Mouse (Mus musculus) ES-Bruce4 (cell line): ENCODE data around the gene Afmid. TPM values are rescaled to one million over a fixed set of nuclear protein-coding genes. Genes with fewer than 3 reads are reported as not detected.

Experiments used
- H3K27ac ChIP-seq: 2 replicates; pipeline ENCODE4 v1.5.1; 2012; ENCODE audit warnings: low read length, inconsistent platforms; ENCODE audit not compliant: insufficient read depth
- H3K27me3 ChIP-seq: 2 replicates; pipeline ENCODE4 v1.6.1; 2012; ENCODE audit warnings: mild to moderate bottlenecking, low read length, inconsistent platforms; ENCODE audit not compliant: control insufficient read depth, poor library complexity, insufficient read depth, severe bottlenecking
- H3K36me3 ChIP-seq: 2 replicates; pipeline ENCODE4 v1.6.1; 2012; ENCODE audit warnings: inconsistent platforms, mild to moderate bottlenecking, low read length, moderate library complexity; ENCODE audit not compliant: control insufficient read depth, poor library complexity, insufficient read depth, severe bottlenecking
- H3K4me1 ChIP-seq: one replicate; pipeline ENCODE4 v1.8.1; 2011; ENCODE audit warnings: low read length; ENCODE audit not compliant: control insufficient read depth, insufficient read depth
- H3K4me3 ChIP-seq: 2 replicates; pipeline ENCODE4 v1.5.1; 2011; ENCODE audit warnings: low read depth, mild to moderate bottlenecking, low read length
- H3K9ac ChIP-seq: 2 replicates; pipeline ENCODE4 v1.6.1; 2012; ENCODE audit warnings: low read depth, mild to moderate bottlenecking, inconsistent platforms; ENCODE audit not compliant: poor library complexity, severe bottlenecking
- H3K9me3 ChIP-seq: replicated peaks from 2 replicates; pipeline ENCODE4 v1.6.1; 2012; ENCODE audit warnings: mild to moderate bottlenecking, low read length, inconsistent platforms; ENCODE audit not compliant: control insufficient read depth, poor library complexity, insufficient read depth, severe bottlenecking
- CTCF ChIP-seq: IDR thresholded peaks from one replicate; pipeline ENCODE4 v1.8.1; 2011; ENCODE audit warnings: low read depth, low read length
- EP300 ChIP-seq: IDR thresholded peaks from 2 replicates; pipeline ENCODE4 v1.6.1; 2011; ENCODE audit warnings: low read depth, low read length; ENCODE audit not compliant: insufficient read depth
- POLR2A ChIP-seq: IDR thresholded peaks from one replicate; pipeline ENCODE4 v1.8.1; 2011; ENCODE audit warnings: low read length; ENCODE audit not compliant: insufficient read depth
- polyA plus RNA-seq: library from polyadenylated mRNA; stranded (reverse); fragments of >200 nt; gene quantifications from 2 replicates; pipeline ENCODE4 v1.2.4, GENCODE M21; 2011; ENCODE audit warnings: low read depth; ENCODE audit not compliant: missing spikeins, insufficient read depth, insufficient read length

Afmid gene
- polyA plus RNA-seq, 1 experiment, result 3.6 TPM

GRCm38 (mm10) chr11:117888168-117888852 is 62.6 kb downstream of the Afmid start:
- H3K9ac ChIP-seq, result peak overlapping the region; percentile 37
- no peaks in the 10 kb centered on the region for H3K36me3 ChIP-seq
- H3K27me3 ChIP-seq, result no peaks in the 10 kb centered on the region
- TF ChIP-seq EP300 (peak; percentile 96), CTCF (no peak)
- H3K9me3 ChIP-seq, result no peaks in the 10 kb centered on the region
- H3K27ac ChIP-seq, result peak overlapping the region; percentile 81
- H3K4me1 ChIP-seq, result peaks cover 8% of the 10 kb centered on the region
- peak overlapping the region; percentile 19 for H3K4me3 ChIP-seq

GRCm38 (mm10) chr11:117888853-117889822 is 63.4 kb downstream of the Afmid start:
- H3K27me3 ChIP-seq, result no peaks in the 10 kb centered on the region
- H3K4me1 ChIP-seq, result peaks cover 6% of the 10 kb centered on the region
- TF ChIP-seq CTCF, result no peak
- TF ChIP-seq EP300, result peak; percentile 91
- TF ChIP-seq POLR2A, result no peak
- peak overlapping the region; percentile 81 for H3K27ac ChIP-seq
- H3K9me3 ChIP-seq, result no peaks in the 10 kb centered on the region
- H3K36me3 ChIP-seq, result no peaks in the 10 kb centered on the region
- peak overlapping the region; percentile 19 for H3K4me3 ChIP-seq
- peak overlapping the region; percentile 37 for H3K9ac ChIP-seq

Other genes starting within 250 kb of the Afmid start
- 28.6 and 28.7 TPM in 2 replicates for gene Tnrc6c, start 171.6 kb upstream of the Afmid start, polyA plus RNA-seq
- 3.1 and 5.3 TPM in 2 replicates for gene Tmc8, start 43.8 kb upstream of the Afmid start, polyA plus RNA-seq
- gene Tmc6, start 43.7 kb upstream of the Afmid start, polyA plus RNA-seq, result 12.3 and 16.4 TPM in 2 replicates
- gene 6030468B19Rik, start 28.3 kb upstream of the Afmid start, polyA plus RNA-seq, result not detected in 2 replicates
- 1.4 and 2.1 TPM in 2 replicates for gene Gm20708, start 16.3 kb upstream of the Afmid start, polyA plus RNA-seq
- 49.1 and 51.9 TPM in 2 replicates for gene Syngr2, start 16.3 kb upstream of the Afmid start, polyA plus RNA-seq
- gene Tk1, start 168 bp downstream of the Afmid start, polyA plus RNA-seq, result 35.7 and 40.3 TPM in 2 replicates
- 171 and 183 TPM in 2 replicates for gene Birc5, start 23.3 kb downstream of the Afmid start, polyA plus RNA-seq
- 0.37 TPM in 1 of 2 replicates, not detected in the other for gene Tmem235, start 34.8 kb downstream of the Afmid start, polyA plus RNA-seq
- gene Tha1, start 47.6 kb downstream of the Afmid start, polyA plus RNA-seq, result 0.52 and 1.1 TPM in 2 replicates
- gene Socs3, start 144.1 kb downstream of the Afmid start, polyA plus RNA-seq, result 53.8 and 61.5 TPM in 2 replicates
- gene Pgs1, start 160.4 kb downstream of the Afmid start, polyA plus RNA-seq, result 31.5 and 35.5 TPM in 2 replicates